Mouse (Mus musculus): ENCODE measurements around the gene Smc3. TPM values are rescaled to one million over a fixed set of nuclear protein-coding genes. Genes with fewer than 3 reads are reported as not detected.

Gene Smc3
- polyA plus RNA-seq, 1 experiment = 182 TPM

GRCm38 (mm10) chr19:53679981-53680380 is 79.8 kb downstream of the Smc3 start:
- H3K27ac ChIP-seq (ENCODE audit: insufficient read depth, low read length) = no peak overlapping the region
- no peaks in the 10 kb centered on the region for H3K9me3 ChIP-seq (replicated peaks; ENCODE audit: control insufficient read depth, insufficient read depth, low read length, poor library complexity, severe bottlenecking)
- no peaks in the 10 kb centered on the region for H3K36me3 ChIP-seq (ENCODE audit: control insufficient read depth, insufficient read depth, low read length, poor library complexity, severe bottlenecking)
- no peak for TF ChIP-seq POLR2A (IDR thresholded peaks at IDR 0.05; ENCODE audit: insufficient read depth, low read length)
- TF ChIP-seq CTCF (IDR thresholded peaks at IDR 0.05; ENCODE audit: low read depth, low read length) = no peak
- no peak for TF ChIP-seq EP300 (IDR thresholded peaks at IDR 0.05; ENCODE audit: insufficient read depth, low read depth, low read length)
- peaks cover 15% of the 10 kb centered on the region for H3K27me3 ChIP-seq (ENCODE audit: control insufficient read depth, insufficient read depth, low read length, poor library complexity, severe bottlenecking)
- no peaks in the 10 kb centered on the region for H3K4me1 ChIP-seq (ENCODE audit: control insufficient read depth, insufficient read depth, low read length)
- H3K4me3 ChIP-seq (ENCODE audit: low read depth, low read length) = no peak overlapping the region
- no peak overlapping the region for H3K9ac ChIP-seq (ENCODE audit: low read depth, poor library complexity, severe bottlenecking)

GRCm38 (mm10) chr19:53682427-53682826 is 82.2 kb downstream of the Smc3 start:
- peaks cover 5% of the 10 kb centered on the region; the same call in 1 of the 2 replicates for H3K27me3 ChIP-seq (ENCODE audit: control insufficient read depth, insufficient read depth, low read length, poor library complexity, severe bottlenecking)
- H3K9me3 ChIP-seq (replicated peaks; ENCODE audit: control insufficient read depth, insufficient read depth, low read length, poor library complexity, severe bottlenecking) = no peaks in the 10 kb centered on the region
- no peak overlapping the region for H3K4me3 ChIP-seq (ENCODE audit: low read depth, low read length)
- no peaks in the 10 kb centered on the region for H3K36me3 ChIP-seq (ENCODE audit: control insufficient read depth, insufficient read depth, low read length, poor library complexity, severe bottlenecking)
- TF ChIP-seq POLR2A (IDR thresholded peaks at IDR 0.05; ENCODE audit: insufficient read depth, low read length) (no peak), CTCF (IDR thresholded peaks at IDR 0.05; ENCODE audit: low read depth, low read length) (no peak), EP300 (IDR thresholded peaks at IDR 0.05; ENCODE audit: insufficient read depth, low read depth, low read length) (no peak)
- no peaks in the 10 kb centered on the region for H3K4me1 ChIP-seq (ENCODE audit: control insufficient read depth, insufficient read depth, low read length)
- no peak overlapping the region for H3K27ac ChIP-seq (ENCODE audit: insufficient read depth, low read length)
- no peak overlapping the region for H3K9ac ChIP-seq (ENCODE audit: low read depth, poor library complexity, severe bottlenecking)

GRCm38 (mm10) chr19:53687592-53687991 is 87.4 kb downstream of the Smc3 start:
- no peak overlapping the region for H3K9ac ChIP-seq (ENCODE audit: low read depth, poor library complexity, severe bottlenecking)
- no peaks in the 10 kb centered on the region for H3K9me3 ChIP-seq (replicated peaks; ENCODE audit: control insufficient read depth, insufficient read depth, low read length, poor library complexity, severe bottlenecking)
- TF ChIP-seq POLR2A (IDR thresholded peaks at IDR 0.05; ENCODE audit: insufficient read depth, low read length) = no peak
- no peak for TF ChIP-seq EP300 (IDR thresholded peaks at IDR 0.05; ENCODE audit: insufficient read depth, low read depth, low read length)
- no peak for TF ChIP-seq CTCF (IDR thresholded peaks at IDR 0.05; ENCODE audit: low read depth, low read length)

GRCm38 (mm10) chr19:53690816-53691215 is 90.6 kb downstream of the Smc3 start:
- no peak overlapping the region for H3K9ac ChIP-seq (ENCODE audit: low read depth, poor library complexity, severe bottlenecking)

More at GRCm38 (mm10) chr19:53687592-53687991, 87.4 kb downstream of the Smc3 start:
- Histone ChIP-seq H3K27me3 (ENCODE audit: control insufficient read depth, insufficient read depth, low read length, poor library complexity, severe bottlenecking) (no peaks in the 10 kb centered on the region), H3K27ac (ENCODE audit: insufficient read depth, low read length) (no peak overlapping the region), H3K4me1 (ENCODE audit: control insufficient read depth, insufficient read depth, low read length) (no peaks in the 10 kb centered on the region), H3K36me3 (ENCODE audit: control insufficient read depth, insufficient read depth, low read length, poor library complexity, severe bottlenecking) (no peaks in the 10 kb centered on the region), H3K4me3 (ENCODE audit: low read depth, low read length) (no peak overlapping the region)

GRCm38 (mm10) chr19:53694020-53694419 is 93.8 kb downstream of the Smc3 start:
- no peak for TF ChIP-seq POLR2A (IDR thresholded peaks at IDR 0.05; ENCODE audit: insufficient read depth, low read length)
- no peak for TF ChIP-seq CTCF (IDR thresholded peaks at IDR 0.05; ENCODE audit: low read depth, low read length)
- TF ChIP-seq EP300 (IDR thresholded peaks at IDR 0.05; ENCODE audit: insufficient read depth, low read depth, low read length) = no peak
- Histone ChIP-seq H3K27ac (ENCODE audit: insufficient read depth, low read length) (no peak overlapping the region), H3K36me3 (ENCODE audit: control insufficient read depth, insufficient read depth, low read length, poor library complexity, severe bottlenecking) (no peaks in the 10 kb centered on the region), H3K4me3 (ENCODE audit: low read depth, low read length) (no peak overlapping the region), H3K9me3 (replicated peaks; ENCODE audit: control insufficient read depth, insufficient read depth, low read length, poor library complexity, severe bottlenecking) (0 out of 2 replicates have a peak, but pooled peaks cover 2% of the 10 kb centered on the region), H3K27me3 (ENCODE audit: control insufficient read depth, insufficient read depth, low read length, poor library complexity, severe bottlenecking) (no peaks in the 10 kb centered on the region), H3K4me1 (ENCODE audit: control insufficient read depth, insufficient read depth, low read length) (no peaks in the 10 kb centered on the region), H3K9ac (ENCODE audit: low read depth, poor library complexity, severe bottlenecking) (no peak overlapping the region)

More at GRCm38 (mm10) chr19:53690816-53691215, 90.6 kb downstream of the Smc3 start:
- Histone ChIP-seq H3K27me3 (ENCODE audit: control insufficient read depth, insufficient read depth, low read length, poor library complexity, severe bottlenecking) (no peaks in the 10 kb centered on the region), H3K9me3 (replicated peaks; ENCODE audit: control insufficient read depth, insufficient read depth, low read length, poor library complexity, severe bottlenecking) (0 out of 2 replicates have a peak, but pooled peaks cover 2% of the 10 kb centered on the region), H3K4me1 (ENCODE audit: control insufficient read depth, insufficient read depth, low read length) (no peaks in the 10 kb centered on the region), H3K27ac (ENCODE audit: insufficient read depth, low read length) (no peak overlapping the region), H3K36me3 (ENCODE audit: control insufficient read depth, insufficient read depth, low read length, poor library complexity, severe bottlenecking) (no peaks in the 10 kb centered on the region), H3K4me3 (ENCODE audit: low read depth, low read length) (no peak overlapping the region)
- TF ChIP-seq POLR2A (IDR thresholded peaks at IDR 0.05; ENCODE audit: insufficient read depth, low read length) = no peak
- TF ChIP-seq CTCF (IDR thresholded peaks at IDR 0.05; ENCODE audit: low read depth, low read length) = no peak
- TF ChIP-seq EP300 (IDR thresholded peaks at IDR 0.05; ENCODE audit: insufficient read depth, low read depth, low read length) = no peak

Other genes with a start within 250 kb of the Smc3 start
- not detected in 2 replicates for gene Gm10197, start 228.6 kb upstream of the Smc3 start, polyA plus RNA-seq (2011; ENCODE audit: insufficient read depth, insufficient read length, low read depth, missing spikeins)
- gene Smndc1, start 209.8 kb upstream of the Smc3 start, polyA plus RNA-seq (2011; ENCODE audit: insufficient read depth, insufficient read length, low read depth, missing spikeins) = 72.0 and 77.6 TPM in 2 replicates
- gene Dusp5, start 71.3 kb upstream of the Smc3 start, polyA plus RNA-seq (2011; ENCODE audit: insufficient read depth, insufficient read length, low read depth, missing spikeins) = 15.1 and 15.2 TPM in 2 replicates
- 418 and 422 TPM in 2 replicates for gene Nutf2-ps1, start 11.3 kb upstream of the Smc3 start, polyA plus RNA-seq (2011; ENCODE audit: insufficient read depth, insufficient read length, low read depth, missing spikeins)
- gene Rbm20, start 76.9 kb downstream of the Smc3 start, polyA plus RNA-seq (2011; ENCODE audit: insufficient read depth, insufficient read length, low read depth, missing spikeins) = 6.3 and 6.5 TPM in 2 replicates

Measured in ES-Bruce4 (cell line).